Mouse (Mus musculus) right cerebral cortex, adult 2 months (tissue): ENCODE results near the gene Crtac1.
A peak's percentile ranks its signal among the peaks of the same experiment; 100 is the strongest.

ENCODE experiments used
- DNase-seq, 2 experiments: peaks; one replicate each; pipeline ENCODE4 v3.0.0; 2021 to 2022; ENCODE audit warnings: low spot score in 2 of 2

Gene Crtac1

GRCm38 (mm10) chr19:42284178-42284577, 147.4 kb downstream of the Crtac1 start:
- no peak for DNase-seq

GRCm38 (mm10) chr19:42279611-42280010, 152.0 kb downstream of the Crtac1 start:
- no peak for DNase-seq

DNA sequence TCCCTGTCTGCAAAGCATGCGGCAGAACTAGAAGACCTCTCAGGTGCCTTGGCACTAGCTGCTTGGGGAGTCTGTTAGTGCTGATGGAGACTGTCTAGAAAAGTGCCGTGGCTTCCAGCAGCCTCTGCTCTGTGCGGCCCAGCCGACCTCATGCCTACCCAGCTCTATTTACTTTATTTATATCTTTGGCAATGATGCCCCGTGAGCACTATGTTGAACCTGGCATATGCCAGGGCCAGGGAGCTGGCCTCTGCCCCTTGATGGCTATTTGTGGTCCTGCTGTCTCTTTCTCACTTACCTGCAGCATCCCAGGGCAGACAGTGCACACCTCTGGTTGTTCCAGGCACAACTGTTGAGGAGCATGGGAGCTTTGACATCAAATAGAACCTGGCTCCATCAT, 153.1 kb downstream of the Crtac1 start:
- no peak for DNase-seq

DNA sequence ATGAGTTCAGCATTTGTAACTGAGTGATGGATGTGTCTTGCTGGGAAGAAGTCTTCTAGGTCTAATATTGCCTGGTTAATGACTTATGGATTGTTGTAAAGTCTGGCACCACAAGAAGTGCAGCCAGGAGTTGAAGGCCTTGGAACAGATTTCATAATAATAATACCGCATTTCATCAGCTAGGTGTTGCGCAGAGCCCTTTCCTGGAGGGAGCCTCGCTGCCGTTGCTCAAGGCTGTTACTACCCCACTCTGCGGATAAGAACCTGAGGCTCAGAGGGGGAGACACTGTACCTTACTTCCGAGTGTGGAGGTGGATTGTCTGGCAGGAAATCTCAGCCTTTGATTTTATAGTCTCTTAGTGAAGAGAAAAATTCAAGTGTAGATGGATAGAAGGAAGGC, 154.3 kb downstream of the Crtac1 start:
- DNase-seq: no peak

- DNase-seq: peak; percentile 97
Observed at GRCm38 (mm10) chr19:42272003-42272963, 159.3 kb downstream of the Crtac1 start.

DNA sequence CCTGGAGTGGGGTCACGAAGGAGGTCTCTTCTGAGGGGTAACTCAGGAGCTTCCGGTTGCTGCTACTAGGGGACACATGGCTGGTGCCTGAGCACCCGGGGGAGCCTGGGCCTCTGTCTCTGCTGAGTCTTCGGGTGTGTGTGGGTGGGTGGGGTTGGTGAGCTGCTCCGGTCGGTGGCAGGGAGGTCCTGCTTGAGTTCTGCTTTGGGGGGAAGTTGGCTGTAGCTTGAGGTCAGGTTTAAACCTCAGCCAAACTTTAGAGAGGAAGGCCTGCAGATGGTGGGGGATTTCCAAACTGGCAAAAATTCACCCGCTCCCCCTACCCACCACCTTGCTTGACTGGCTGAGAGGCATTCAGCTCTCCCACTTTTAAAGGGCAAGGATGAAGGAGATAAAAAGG, 160.4 kb downstream of the Crtac1 start:
- DNase-seq: no peak

- DNase-seq: no peak
Observed at GRCm38 (mm10) chr19:42270119-42270518, 161.5 kb downstream of the Crtac1 start.

- no peak for DNase-seq
Observed at GRCm38 (mm10) chr19:42268337-42268736, 163.2 kb downstream of the Crtac1 start.

- DNase-seq: no peak
Observed at GRCm38 (mm10) chr19:42263524-42263923, 168.1 kb downstream of the Crtac1 start.

DNA sequence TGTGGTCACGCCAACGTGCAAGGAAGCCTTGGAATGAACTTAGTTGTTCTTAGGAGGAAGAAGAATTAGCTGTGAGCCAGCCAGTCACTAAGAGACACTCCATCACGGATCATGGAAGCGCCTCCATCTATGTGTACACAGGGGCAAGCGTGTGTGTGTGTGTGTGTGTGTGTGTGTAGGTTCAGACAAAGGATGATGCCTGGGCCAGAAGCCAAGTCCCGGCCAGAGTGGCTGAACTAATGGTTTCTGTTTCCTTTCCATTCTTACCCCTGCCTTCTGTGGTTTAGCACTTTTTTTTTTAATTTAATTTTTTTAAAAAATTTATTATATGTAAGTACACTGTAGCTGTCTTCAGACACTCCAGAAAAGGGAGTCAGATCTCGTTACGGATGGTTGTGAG, 171.1 kb downstream of the Crtac1 start:
- DNase-seq: no peak

GRCm38 (mm10) chr19:42258596-42258995, 173.0 kb downstream of the Crtac1 start:
- peak; percentile 33 to 51 for DNase-seq

DNA sequence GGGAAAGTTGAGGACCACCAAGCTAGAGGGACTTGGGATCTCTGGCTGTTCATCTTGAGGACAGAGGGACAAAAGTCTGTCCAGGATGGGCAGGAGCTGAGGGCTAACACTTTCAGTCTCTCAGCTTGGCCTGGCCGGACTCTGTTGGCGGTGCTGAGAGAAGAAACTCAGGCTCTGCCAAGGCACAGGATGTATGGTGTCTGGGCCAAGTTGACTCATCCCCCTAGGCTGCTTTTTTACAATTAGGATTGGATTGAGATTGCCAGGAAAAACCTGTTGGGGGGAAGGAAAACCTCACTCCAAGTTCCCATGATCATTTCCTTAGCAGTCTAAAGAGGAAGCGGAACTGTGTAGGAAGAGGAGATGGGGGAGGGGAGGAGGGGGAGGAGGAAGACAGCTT, 173.6 kb downstream of the Crtac1 start:
- DNase-seq: no peak

GRCm38 (mm10) chr19:42257241-42257635, 174.3 kb downstream of the Crtac1 start:
- no peak for DNase-seq

DNA sequence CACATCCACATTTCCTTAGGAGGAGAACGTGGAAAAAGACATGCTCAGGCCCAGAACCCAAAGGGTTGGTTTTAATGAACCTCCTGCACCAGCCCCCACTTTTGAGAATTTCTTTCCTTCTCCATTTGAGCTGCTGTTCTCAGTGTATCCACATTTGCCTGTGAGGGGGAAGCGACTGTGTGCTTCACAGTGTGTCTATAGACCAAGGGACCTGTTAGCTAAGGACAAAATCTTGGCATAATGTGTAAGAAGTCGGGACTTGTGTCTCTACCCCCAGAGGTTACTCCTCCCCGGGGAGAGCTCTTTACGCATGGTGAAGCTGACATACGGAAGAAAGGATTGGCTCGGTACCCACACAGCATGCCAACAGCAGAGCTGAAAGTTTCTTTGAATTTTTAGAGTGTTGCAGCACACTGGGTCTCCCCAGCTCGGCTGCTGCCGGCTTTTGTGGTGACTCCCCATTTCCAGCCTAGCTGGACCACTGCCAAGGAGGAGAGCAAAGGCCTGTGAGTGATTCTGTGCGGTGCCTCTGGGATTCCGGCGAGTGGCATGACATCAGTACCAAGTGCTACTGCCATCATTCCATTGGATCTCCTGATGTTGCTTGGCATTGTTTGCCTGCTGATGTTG, 174.9 kb downstream of the Crtac1 start:
- peak; percentile 48 to 53 for DNase-seq

DNA sequence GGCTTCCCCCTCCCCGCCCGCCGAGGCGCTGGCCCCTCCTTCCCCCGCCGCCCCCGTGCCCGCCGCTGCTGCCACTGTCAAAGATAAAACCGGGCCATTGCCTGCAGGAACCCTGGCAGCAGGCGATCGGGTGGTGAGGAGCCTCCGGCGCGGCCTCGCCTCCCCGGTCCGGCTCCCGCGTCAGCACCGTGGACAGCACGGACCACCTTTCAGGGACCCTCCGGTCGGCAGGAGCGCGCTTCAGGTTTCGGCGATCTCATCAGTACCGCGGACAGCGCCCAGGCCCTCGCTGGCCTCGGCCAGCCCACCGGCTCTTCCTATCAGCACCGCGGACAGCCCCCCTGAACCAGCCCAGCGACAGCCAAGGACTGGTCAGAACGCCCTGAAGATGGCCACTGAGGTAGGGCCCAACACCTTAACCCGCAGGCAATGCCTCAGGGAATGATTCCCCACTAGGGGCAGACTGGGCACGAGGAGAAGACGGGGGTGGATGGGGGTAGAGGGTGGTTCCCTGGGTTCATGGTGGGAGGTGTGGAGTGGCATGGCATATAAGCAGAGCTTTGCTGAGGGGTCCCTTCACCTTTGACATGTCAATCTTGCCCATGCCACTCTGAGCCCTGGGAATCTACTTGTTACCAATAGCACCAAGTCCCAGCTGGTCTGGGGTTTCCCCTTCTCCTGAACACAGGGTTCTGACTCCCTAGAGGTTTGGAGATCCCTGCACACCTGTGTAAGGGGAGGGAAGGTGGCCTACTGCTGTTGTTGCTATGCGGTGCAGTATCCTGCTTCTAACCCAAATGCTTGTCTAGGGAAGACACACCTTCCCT, 175.6 kb downstream of the Crtac1 start:
- peak; percentile 39 to 53 for DNase-seq

- peak in 1 of 2 experiments; percentile 68 for DNase-seq
Observed at GRCm38 (mm10) chr19:42255438-42255783, 176.2 kb downstream of the Crtac1 start.

DNA sequence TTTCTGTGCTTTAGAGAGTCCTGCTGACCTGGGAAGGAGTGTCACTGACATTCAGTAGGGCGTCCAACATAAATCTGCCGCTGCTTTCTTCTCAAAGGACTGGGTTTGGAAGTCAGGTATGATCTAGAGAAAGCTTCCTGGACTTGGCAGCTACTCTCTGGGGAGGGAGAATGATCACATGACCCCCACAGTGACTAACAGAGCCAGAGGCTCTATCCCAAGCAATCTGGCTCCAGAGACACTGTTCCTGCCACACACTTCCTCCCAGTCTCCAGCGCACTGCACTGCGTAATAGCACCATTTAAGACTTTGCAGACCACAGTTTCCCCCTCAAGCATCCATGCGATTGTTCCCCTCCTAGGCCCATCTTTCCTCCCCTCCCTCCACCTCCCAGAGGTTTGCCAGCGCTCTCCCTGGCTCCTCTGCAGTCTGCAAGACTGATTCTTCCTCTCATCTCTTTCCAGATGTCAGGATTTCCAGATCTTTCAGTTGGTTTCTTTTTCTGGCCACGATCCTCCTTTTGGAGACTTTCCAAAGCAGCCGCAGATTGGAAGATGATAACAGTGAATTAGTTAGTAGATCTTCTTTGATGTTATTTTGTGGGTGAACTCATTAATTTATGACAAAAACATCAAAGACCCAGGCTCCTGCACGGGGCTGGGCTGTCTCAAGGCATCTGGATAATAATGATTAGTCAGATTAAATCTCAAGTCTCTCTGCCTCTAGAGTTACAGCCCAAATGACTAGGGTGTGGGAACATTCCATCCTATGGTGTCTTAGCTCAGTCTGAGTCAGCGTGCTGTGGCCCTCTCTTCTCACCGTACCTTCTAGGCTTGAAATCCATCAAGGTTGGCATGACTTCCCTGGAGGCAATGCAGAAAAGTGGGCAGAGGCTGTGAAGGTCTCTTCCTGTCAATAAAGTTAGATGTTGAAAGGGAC, 181.3 kb downstream of the Crtac1 start:
- DNase-seq: no peak

DNA sequence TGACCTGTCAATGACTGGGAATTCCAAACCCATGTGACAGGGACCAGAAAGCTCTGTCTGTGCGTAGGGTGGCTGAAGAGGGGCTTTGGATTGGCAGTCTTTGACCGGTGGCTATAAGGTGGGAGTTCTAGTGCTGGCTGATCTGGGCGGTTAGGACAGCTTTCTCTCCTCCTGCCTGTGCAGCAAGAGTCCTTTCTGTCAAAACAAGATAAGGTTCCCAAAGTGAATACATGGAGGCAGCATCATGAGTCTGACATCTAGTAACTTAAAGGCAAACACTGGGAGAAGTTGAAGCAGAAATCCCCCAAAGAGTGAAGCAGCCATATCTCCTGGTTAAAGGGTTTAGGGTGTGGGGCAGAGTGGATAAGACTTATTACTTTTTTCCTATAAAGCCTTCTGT, 184.1 kb downstream of the Crtac1 start, which contains the start of gene Golga7b:
Gene Golga7b (plus strand): TSS at position 56 of the 400 bp plus-strand sequence.
- no peak for DNase-seq

GRCm38 (mm10) chr19:42246626-42247025, 185.0 kb downstream of the Crtac1 start:
- DNase-seq: no peak

GRCm38 (mm10) chr19:42243401-42243800, 188.2 kb downstream of the Crtac1 start:
- no peak for DNase-seq

DNA sequence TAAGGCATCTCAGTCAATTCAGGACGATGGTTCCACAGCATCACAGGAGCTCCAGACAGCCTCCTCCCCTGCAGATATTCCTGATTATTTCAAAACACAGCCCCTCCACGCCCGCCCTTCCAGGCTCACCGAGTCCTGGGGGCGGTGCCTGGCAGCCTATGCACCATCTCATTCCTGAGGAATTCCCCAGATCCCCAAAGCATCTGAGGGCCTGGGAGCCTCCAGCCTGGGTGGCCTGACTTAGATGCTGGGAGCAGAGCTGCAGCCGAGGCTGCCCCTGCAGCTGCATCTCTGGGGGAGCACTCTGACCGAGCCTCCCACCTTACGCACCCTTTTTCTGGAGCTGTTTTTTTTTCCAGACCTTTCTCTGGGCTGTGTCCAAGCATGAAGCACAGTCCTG, 190.7 kb downstream of the Crtac1 start:
- no peak for DNase-seq
